ENCODE assay signal across 8 mouse cellular contexts in the genomic region with DNA sequence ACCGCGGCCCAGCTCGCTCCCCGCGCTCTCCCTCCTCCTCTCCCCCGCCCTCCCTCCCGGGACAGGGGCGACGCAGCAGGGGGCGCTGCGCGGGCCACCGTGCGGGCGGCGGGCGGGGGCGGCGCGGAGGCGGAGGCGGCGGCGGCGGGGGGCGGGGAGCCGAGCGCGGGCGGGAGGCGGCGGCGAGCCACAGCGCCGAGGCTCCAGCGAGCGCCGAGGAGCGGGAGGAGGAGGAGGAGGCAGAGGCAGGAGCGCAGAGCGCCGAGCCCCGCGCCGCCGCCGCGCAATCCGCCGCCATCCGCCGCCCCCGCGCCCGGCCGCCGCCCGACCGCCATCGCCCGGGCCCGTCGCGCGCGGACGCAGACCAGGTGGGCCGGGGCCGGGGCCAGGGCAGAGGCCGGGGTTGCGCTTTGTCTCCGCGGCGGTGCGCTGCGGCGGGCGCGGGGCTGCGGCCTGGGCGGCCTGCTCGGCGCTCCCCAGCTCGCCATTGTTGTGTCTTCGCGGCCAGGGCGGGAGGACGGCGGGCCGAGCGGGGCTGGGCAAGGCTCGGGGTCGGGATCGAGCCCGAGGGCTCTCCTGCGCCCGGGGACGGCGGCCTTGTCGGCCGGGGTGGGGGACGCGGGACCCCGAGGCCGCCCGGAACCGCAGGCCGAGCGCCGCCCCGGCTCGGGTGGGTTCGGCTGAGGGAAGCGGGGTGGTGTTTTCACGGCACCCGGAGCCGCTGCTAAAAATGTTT. TPM values are rescaled to one million over a fixed set of nuclear protein-coding genes. Genes with fewer than 3 reads are reported as not detected.
DNase-seq lines count a peak whose midpoint lies in the region; ATAC-seq and TF ChIP-seq lines count a peak whose summit lies in the region.

TSS of gene Prrc2b (plus strand) at position 159 of the 736 bp plus-strand sequence.

- TF ChIP-seq POLR2A in lung, adult 2 months (IDR thresholded peaks at IDR 0.05; ENCODE audit: borderline replicate concordance, extremely low read depth, low read depth, low read length): peak; percentile 59; the same call in 1 of the 2 replicates

- WGBS in embryonic facial prominence, embryonic 12.5 days: under 1% methylated on average over 71 of the region's 117 CpGs
- under 1% methylated on average over 80 of the region's 117 CpGs for WGBS in heart, embryonic 13.5 days
- 2% methylated on average over 74 of the region's 117 CpGs for WGBS in lung, adult 2 months
- WGBS in neural tube, embryonic 14.5 days: under 1% methylated on average over 52 of the region's 117 CpGs

- peaks cover 9% of the 10 kb centered on the region for H3K36me3 ChIP-seq in C2C12 (ENCODE audit: control insufficient read depth, insufficient read depth)
- H3K36me3 ChIP-seq in embryonic facial prominence, embryonic 12.5 days: no peaks in the 10 kb centered on the region
- H3K36me3 ChIP-seq in heart, embryonic 13.5 days: no peaks in the 10 kb centered on the region
- no peaks in the 10 kb centered on the region for H3K36me3 ChIP-seq in neural tube, embryonic 14.5 days (ENCODE audit: control insufficient read depth, insufficient read depth, low read length)

- peak within 1 kb of the TSS; percentile 100 for H3K27ac ChIP-seq in embryonic facial prominence, embryonic 12.5 days
- H3K27ac ChIP-seq in heart, embryonic 13.5 days (replicated peaks): peak within 1 kb of the TSS; percentile 97
- H3K27ac ChIP-seq in neural tube, embryonic 14.5 days (ENCODE audit: low read depth, low read length): peak within 1 kb of the TSS; percentile 99

- peak; percentile 65 for ATAC-seq in embryonic facial prominence, embryonic 12.5 days (ENCODE audit: insufficient number of reproducible peaks, insufficient read depth, low FRiP score, low TSS enrichment)
- peak; percentile 59 for ATAC-seq in heart, embryonic 13.5 days (ENCODE audit: extremely low read depth, insufficient number of reproducible peaks, low FRiP score, low TSS enrichment)
- ATAC-seq in neural tube, embryonic 14.5 days (ENCODE audit: low read depth): peak; percentile 66

- TF ChIP-seq CTCF in C2C12 (IDR thresholded peaks at IDR 0.05; ENCODE audit: control insufficient read depth, insufficient read depth, insufficient read length): no peak
- TF ChIP-seq CTCF in lung, adult 2 months (IDR thresholded peaks at IDR 0.05; ENCODE audit: insufficient read depth, low read length): no peak

- peaks cover 46% of the 10 kb centered on the region for H3K4me1 ChIP-seq in embryonic facial prominence, embryonic 12.5 days
- peaks cover 49% of the 10 kb centered on the region for H3K4me1 ChIP-seq in heart, embryonic 13.5 days
- peaks cover 21% of the 10 kb centered on the region for H3K4me1 ChIP-seq in lung, adult 2 months (ENCODE audit: control insufficient read depth, insufficient read depth, low read length)
- H3K4me1 ChIP-seq in neural tube, embryonic 14.5 days (ENCODE audit: control insufficient read depth, insufficient read depth, low read length): peaks cover 40% of the 10 kb centered on the region

- peak within 1 kb of the TSS; percentile 99 for H3K9ac ChIP-seq in embryonic facial prominence, embryonic 12.5 days
- H3K9ac ChIP-seq in heart, embryonic 13.5 days: peak within 1 kb of the TSS; percentile 96
- H3K9ac ChIP-seq in neural tube, embryonic 14.5 days (replicated peaks; ENCODE audit: low read depth, low read length): peak within 1 kb of the TSS; percentile 100

- peaks cover 51% of the 10 kb centered on the region for H3K79me2 ChIP-seq in C2C12 (ENCODE audit: control insufficient read depth, insufficient read depth)

- no peaks in the 10 kb centered on the region for H3K9me3 ChIP-seq in embryonic facial prominence, embryonic 12.5 days
- no peaks in the 10 kb centered on the region for H3K9me3 ChIP-seq in heart, embryonic 13.5 days
- no peaks in the 10 kb centered on the region for H3K9me3 ChIP-seq in neural tube, embryonic 14.5 days (ENCODE audit: control insufficient read depth, low read length)

- peak within 1 kb of the TSS; percentile 94 for H3K4me2 ChIP-seq in embryonic facial prominence, embryonic 12.5 days (replicated peaks)
- H3K4me2 ChIP-seq in heart, embryonic 13.5 days: peak within 1 kb of the TSS; percentile 89
- peak within 1 kb of the TSS; percentile 100 for H3K4me2 ChIP-seq in neural tube, embryonic 14.5 days (ENCODE audit: low read depth, low read length)

- no peaks in the 10 kb centered on the region for H3K27me3 ChIP-seq in C2C12 (ENCODE audit: control insufficient read depth, insufficient read depth, insufficient read length)
- no peaks in the 10 kb centered on the region for H3K27me3 ChIP-seq in embryonic facial prominence, embryonic 12.5 days
- H3K27me3 ChIP-seq in heart, embryonic 13.5 days (replicated peaks): no peaks in the 10 kb centered on the region
- H3K27me3 ChIP-seq in neural tube, embryonic 14.5 days (ENCODE audit: control insufficient read depth, insufficient read depth, low read length): no peaks in the 10 kb centered on the region

- DNase-seq in ZHBTc4 (ENCODE audit: low read depth, low spot score): peak; percentile 33
- DNase-seq in kidney, postnatal 10 days: peak; percentile 90
- DNase-seq in lung, adult 2 months: peak; percentile 64
- peak; percentile 90 for DNase-seq in thymus, postnatal 14 days

- H3K4me3 ChIP-seq in C2C12 (ENCODE audit: insufficient read depth, poor library complexity, severe bottlenecking): peak within 1 kb of the TSS; percentile 68
- H3K4me3 ChIP-seq in embryonic facial prominence, embryonic 12.5 days: peak within 1 kb of the TSS; percentile 93
- H3K4me3 ChIP-seq in heart, embryonic 13.5 days: peak within 1 kb of the TSS; percentile 75
- H3K4me3 ChIP-seq in lung, adult 2 months (replicated peaks; ENCODE audit: extremely low read depth, low read depth, low read length): peak within 1 kb of the TSS; percentile 91
- peak within 1 kb of the TSS; percentile 82 for H3K4me3 ChIP-seq in neural tube, embryonic 14.5 days (ENCODE audit: low read depth, low read length)

- peaks cover 48% of the 10 kb centered on the region for H3K79me3 ChIP-seq in C2C12 (ENCODE audit: low read depth)

- H3ac ChIP-seq in C2C12 (ENCODE audit: control insufficient read depth, insufficient read length, low read depth): peak within 1 kb of the TSS; percentile 100

TF ChIP-seq in C2C12, 6 proteins besides CTCF, POLR2A, EP300 and RAD21:
- no peak for TF ChIP-seq MYOD1 (IDR thresholded peaks at IDR 0.05; ENCODE audit: control insufficient read depth, insufficient read length, low read depth)
- TF ChIP-seq CEBPB (IDR thresholded peaks at IDR 0.05; ENCODE audit: low read depth): no peak
- TF ChIP-seq MAX (IDR thresholded peaks at IDR 0.05): no peak
- TF ChIP-seq MYOG (IDR thresholded peaks at IDR 0.05; ENCODE audit: control insufficient read depth, extremely low read depth, insufficient read length): no peak
- no peak for TF ChIP-seq FOSL1 (IDR thresholded peaks at IDR 0.05; ENCODE audit: insufficient read depth, low read length, poor library complexity, severe bottlenecking)

RNA-seq across cellular contexts. Expression of gene Prrc2b, which starts in this region (rescaled TPM):
- 45.0 TPM for polyA plus RNA-seq in C2C12 (2012; fragmentation: generic; extraction: Trizol)
- polyA plus RNA-seq in embryonic facial prominence, embryonic 12.5 days (2016; fragmentation: Nextera tagmentation; extraction: Ambion mirVana): 81.8 and 83.2 TPM in 2 replicates
- 24.5 and 25.1 TPM in 2 replicates for polyA plus RNA-seq in heart, embryonic 13.5 days (2015; fragmentation: Nextera tagmentation; extraction: Ambion mirVana)
- polyA plus RNA-seq in lung, adult 2 months (2012; rRNA removed): 67.9 and 68.5 TPM in 2 replicates
- polyA plus RNA-seq in neural tube, embryonic 14.5 days (2014; fragmentation: Nextera tagmentation; extraction: Ambion mirVana): 101 and 118 TPM in 2 replicates

Comparison
In these comparisons a context has a peak if more than half of its experiments do, and no peak if none do; other contexts are left out.
1. Peak in every context shown above with its lines: DNase-seq, ATAC-seq, H3K4me3 ChIP-seq and H3K27ac ChIP-seq.
2. DNase-seq: peak in every context shown above with its lines; median percentile 90 in kidney, postnatal 10 days; 90 in thymus, postnatal 14 days; 64 in lung, adult 2 months; 33 in ZHBTc4.